8 mouse cellular contexts compared by ENCODE assay signal in genomic region chr11:77793238-77793930, GRCm38 (mm10). TPM values are rescaled to one million over a fixed set of nuclear protein-coding genes. Genes with fewer than 3 reads are reported as not detected.
DNase-seq lines count a peak whose midpoint lies in the region; ATAC-seq lines count a peak whose summit lies in the region.

No protein-coding gene starts in this region.

- WGBS in embryonic facial prominence, embryonic 14.5 days = 3% methylated on average over 19 of the region's 19 CpGs
- 4% methylated on average over 19 of the region's 19 CpGs for WGBS in kidney, embryonic 14.5 days
- 4% methylated on average over 19 of the region's 19 CpGs for WGBS in limb, embryonic 15.5 days

- DNase-seq in 3T3-L1 (ENCODE audit: low read depth, low spot score) = peak; percentile 97
- peak; percentile 92 to 97 for DNase-seq in adrenal gland, postnatal 4 days (ENCODE audit: low spot score in 2 of 2)
- DNase-seq in embryonic facial prominence, embryonic 14.5 days (ENCODE audit: low spot score) = peak; percentile 97
- peak; percentile 96 to 98 for DNase-seq in heart, adult 9 months (ENCODE audit: low spot score in 2 of 2)
- DNase-seq in monocyte, adult 2 months (ENCODE audit: low read depth in 1 of 2, low spot score in 2 of 2) = peak; percentile 92 to 97
- peak; percentile 96 to 97 for DNase-seq in spleen, postnatal 36 days (ENCODE audit: low spot score in 2 of 2)

- H3K36me3 ChIP-seq in embryonic facial prominence, embryonic 14.5 days (ENCODE audit: control insufficient read depth, insufficient read depth, low read length) = no peaks in the 10 kb centered on the region
- no peaks in the 10 kb centered on the region for H3K36me3 ChIP-seq in kidney, embryonic 14.5 days (ENCODE audit: control insufficient read depth, insufficient read depth, low read length)
- no peaks in the 10 kb centered on the region for H3K36me3 ChIP-seq in limb, embryonic 15.5 days

- H3K27me3 ChIP-seq in embryonic facial prominence, embryonic 14.5 days (replicated peaks; ENCODE audit: control insufficient read depth, insufficient read depth, low read length) = no peaks in the 10 kb centered on the region
- H3K27me3 ChIP-seq in kidney, embryonic 14.5 days (ENCODE audit: control insufficient read depth, insufficient read depth, low read length) = no peaks in the 10 kb centered on the region
- H3K27me3 ChIP-seq in limb, embryonic 15.5 days = no peaks in the 10 kb centered on the region

- H3K4me2 ChIP-seq in embryonic facial prominence, embryonic 14.5 days (ENCODE audit: low read depth, low read length) = peak overlapping the region; percentile 66
- H3K4me2 ChIP-seq in kidney, embryonic 14.5 days (replicated peaks; ENCODE audit: low read depth, low read length) = peak overlapping the region; percentile 71
- peak overlapping the region; percentile 70 for H3K4me2 ChIP-seq in limb, embryonic 15.5 days

- H3K9me3 ChIP-seq in embryonic facial prominence, embryonic 14.5 days (ENCODE audit: control insufficient read depth, low read length) = no peaks in the 10 kb centered on the region
- H3K9me3 ChIP-seq in kidney, embryonic 14.5 days (ENCODE audit: control insufficient read depth, low read length) = no peaks in the 10 kb centered on the region
- H3K9me3 ChIP-seq in limb, embryonic 15.5 days = no peaks in the 10 kb centered on the region

- H3K27ac ChIP-seq in embryonic facial prominence, embryonic 14.5 days (replicated peaks; ENCODE audit: low read depth, low read length) = peak overlapping the region; percentile 85
- no peak overlapping the region for H3K27ac ChIP-seq in kidney, embryonic 14.5 days (ENCODE audit: low read depth, low read length)
- H3K27ac ChIP-seq in limb, embryonic 15.5 days = peak overlapping the region; percentile 89

- peak; percentile 90 for ATAC-seq in embryonic facial prominence, embryonic 14.5 days (ENCODE audit: low read depth)
- peak; percentile 93 for ATAC-seq in kidney, embryonic 14.5 days (ENCODE audit: low FRiP score, low TSS enrichment)
- ATAC-seq in limb, embryonic 15.5 days (ENCODE audit: insufficient number of reproducible peaks, low FRiP score, low TSS enrichment, low read depth) = peak; percentile 84

- H3K4me1 ChIP-seq in embryonic facial prominence, embryonic 14.5 days (ENCODE audit: control insufficient read depth, insufficient read depth, low read length) = peaks cover 26% of the 10 kb centered on the region
- peaks cover 20% of the 10 kb centered on the region for H3K4me1 ChIP-seq in kidney, embryonic 14.5 days (ENCODE audit: control insufficient read depth, insufficient read depth, low read length)
- H3K4me1 ChIP-seq in limb, embryonic 15.5 days = peaks cover 36% of the 10 kb centered on the region

- H3K4me3 ChIP-seq in embryonic facial prominence, embryonic 14.5 days (ENCODE audit: low read depth, low read length) = peak overlapping the region; percentile 40
- H3K4me3 ChIP-seq in kidney, embryonic 14.5 days (ENCODE audit: low read length) = peak overlapping the region; percentile 39
- peak overlapping the region; percentile 45 for H3K4me3 ChIP-seq in limb, embryonic 15.5 days

- H3K9ac ChIP-seq in embryonic facial prominence, embryonic 14.5 days (ENCODE audit: low read depth, low read length) = peak overlapping the region; percentile 52
- peak overlapping the region; percentile 57; the same call in 1 of the 2 replicates for H3K9ac ChIP-seq in kidney, embryonic 14.5 days (ENCODE audit: low read depth, low read length)
- peak overlapping the region; percentile 33; the same call in 1 of the 2 replicates for H3K9ac ChIP-seq in limb, embryonic 15.5 days

RNA-seq across cellular contexts. Expression of gene Gm10277, which starts 5.8 kb away (rescaled TPM):
- not detected for total RNA-seq in adrenal gland, postnatal 4 days (2021)
- polyA plus RNA-seq in embryonic facial prominence, embryonic 14.5 days (2014; fragmentation: Nextera tagmentation; extraction: Ambion mirVana) = 0.26 and 0.46 TPM in 2 replicates
- 0.92 and 1.4 TPM in 2 replicates for polyA plus RNA-seq in kidney, embryonic 14.5 days (2014; fragmentation: Nextera tagmentation; extraction: Ambion mirVana)
- polyA plus RNA-seq in limb, embryonic 15.5 days (2015; fragmentation: Nextera tagmentation; extraction: Ambion mirVana) = 0.90 and 0.92 TPM in 2 replicates

RNA-seq across cellular contexts. Expression of gene Myo18a, which starts 30.3 kb away (rescaled TPM):
- total RNA-seq in adrenal gland, postnatal 4 days (2021) = 10 to 100 TPM; 90.0 to 90.8 TPM
- 39.8 and 44.1 TPM in 2 replicates for polyA plus RNA-seq in embryonic facial prominence, embryonic 14.5 days (2014; fragmentation: Nextera tagmentation; extraction: Ambion mirVana)
- polyA plus RNA-seq in kidney, embryonic 14.5 days (2014; fragmentation: Nextera tagmentation; extraction: Ambion mirVana) = 19.1 and 21.1 TPM in 2 replicates
- 71.9 and 73.2 TPM in 2 replicates for polyA plus RNA-seq in limb, embryonic 15.5 days (2015; fragmentation: Nextera tagmentation; extraction: Ambion mirVana)
